Mouse (Mus musculus) heart, adult 8-10 months (tissue): ENCODE measurements around the gene Gm49368. TPM values are rescaled to one million over a fixed set of nuclear protein-coding genes. Genes with fewer than 3 reads are reported as not detected.
"Not testable (repeated sequence)": the region's sequence is repeated elsewhere in the genome, so short reads cannot be mapped to it uniquely, and the experiment has no call there.

Experiments
- DNase-seq: peaks from one replicate; pipeline ENCODE4 v3.0.0; 2022; ENCODE audit warnings: low spot score
- total RNA-seq, 4 experiments: library from RNA; stranded (reverse); gene quantifications; 2 replicates each; pipeline ENCODE4 v1.2.4; 2022

The Gm49368 gene
- total RNA-seq, result under 1 TPM in 1 of 4 experiments, not detected in 3; 0.09 TPM

DNA sequence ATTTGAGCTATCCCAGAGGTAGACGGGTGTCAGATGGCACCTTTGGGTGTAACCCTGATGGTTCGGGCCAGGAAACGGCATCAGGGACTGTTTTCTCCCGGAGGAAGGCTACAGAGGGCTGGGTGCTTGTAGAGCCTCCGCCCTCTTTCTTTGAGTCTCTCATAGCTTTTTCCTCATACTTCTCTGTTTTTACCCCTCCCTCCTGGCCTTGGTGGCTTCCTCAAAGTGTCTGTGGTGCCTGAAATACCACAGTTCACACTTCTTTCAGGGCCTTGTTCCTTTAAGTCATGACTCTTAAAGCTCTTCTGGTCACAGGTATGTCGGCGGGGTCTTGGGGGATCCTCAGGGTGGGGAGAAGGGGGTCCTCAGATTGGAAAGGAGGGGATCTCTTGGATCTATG lies at the start of gene Gm49368, which contains the start of gene Itgam:
Gene Gm49368 (plus strand): TSS at position 228 of the 400 bp plus-strand sequence.
Gene Itgam (plus strand): TSS at position 185 of the 400 bp plus-strand sequence.
- DNase-seq, result no peak

- DNase-seq, result no peak
Measured at GRCm38 (mm10) chr7:128013116-128013515, 49.4 kb upstream of the Gm49368 start.

DNA sequence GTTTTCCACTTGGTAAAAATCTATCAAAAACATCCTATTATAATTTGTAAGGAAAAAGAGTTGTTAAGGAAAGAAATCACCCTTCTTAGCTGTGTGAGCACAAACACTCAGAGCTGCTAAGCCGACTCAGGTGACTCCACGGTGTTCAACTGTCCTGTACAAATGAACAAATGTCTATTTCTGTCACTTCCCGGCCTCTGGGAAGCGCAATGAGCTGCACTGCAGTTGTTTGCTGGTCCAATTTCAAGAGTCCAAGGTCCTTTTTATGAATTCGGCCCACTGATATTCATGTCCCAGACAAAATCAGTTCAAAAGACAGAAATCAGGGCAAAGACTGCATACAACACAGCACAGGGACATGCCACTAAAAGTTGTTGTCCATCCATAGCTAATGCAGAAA lies 46.3 kb upstream of the Gm49368 start:
- not testable (repeated sequence) for DNase-seq

DNA sequence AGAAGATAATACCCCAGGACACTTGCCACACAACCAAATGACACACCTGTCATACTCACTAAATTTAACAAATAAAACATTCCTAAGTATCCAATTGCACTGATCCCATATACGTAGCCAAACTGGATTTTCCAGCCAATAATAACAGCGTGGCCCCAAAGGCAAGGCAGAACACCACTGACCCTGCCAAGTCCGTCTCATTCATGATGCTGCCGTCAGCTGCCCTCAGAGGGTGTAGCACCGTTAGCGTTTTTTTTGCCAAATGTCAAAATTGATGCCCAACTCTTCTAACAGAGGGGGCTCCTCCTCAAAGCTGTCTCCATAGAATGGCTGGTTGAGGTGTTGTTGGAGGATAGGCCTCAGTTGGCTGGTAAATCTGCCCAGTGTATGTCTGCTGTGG lies 45.8 kb upstream of the Gm49368 start:
- no peak for DNase-seq

DNA sequence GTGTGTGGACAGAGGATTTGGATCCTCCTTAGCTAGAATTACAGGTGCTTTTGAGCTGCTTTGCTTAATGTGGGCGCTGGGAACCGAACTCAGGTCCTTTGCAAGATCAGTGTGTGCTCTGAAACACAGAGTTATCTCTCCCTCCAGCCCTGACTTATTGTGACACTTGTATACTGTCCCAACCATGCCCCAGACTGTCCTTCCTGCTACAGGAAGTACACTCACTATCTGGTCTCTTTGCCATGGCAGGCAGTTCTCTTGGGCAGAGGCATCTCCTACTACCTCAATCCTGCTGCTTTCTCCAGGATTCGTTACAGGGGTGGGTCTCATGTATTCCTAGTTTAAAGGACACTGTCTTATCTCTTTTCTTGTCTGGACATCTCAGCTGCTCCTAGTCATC lies 44.2 kb upstream of the Gm49368 start:
- DNase-seq, result no peak

DNA sequence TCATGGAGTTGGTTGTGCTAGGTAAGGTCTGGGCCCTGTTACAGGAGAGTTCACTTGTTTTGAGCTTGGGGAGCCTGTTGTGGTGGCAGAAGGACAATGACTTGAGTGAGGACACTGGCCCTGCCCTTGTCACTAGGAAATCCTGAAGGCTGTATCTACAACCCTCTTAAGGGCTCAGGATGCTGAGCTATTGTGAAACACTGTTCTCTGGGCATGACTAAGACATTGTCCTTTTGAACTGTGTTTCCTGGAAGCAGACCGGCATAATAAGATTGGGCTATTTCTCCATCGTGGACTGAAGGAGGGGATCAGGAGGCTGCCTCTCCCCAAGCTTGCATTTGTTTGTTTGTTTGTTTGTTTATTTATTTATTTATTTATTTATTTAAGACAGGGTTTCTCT lies 43.3 kb upstream of the Gm49368 start:
- DNase-seq, result no peak

GRCm38 (mm10) chr7:128022974-128023373 lies 39.5 kb upstream of the Gm49368 start:
- no peak for DNase-seq

DNA sequence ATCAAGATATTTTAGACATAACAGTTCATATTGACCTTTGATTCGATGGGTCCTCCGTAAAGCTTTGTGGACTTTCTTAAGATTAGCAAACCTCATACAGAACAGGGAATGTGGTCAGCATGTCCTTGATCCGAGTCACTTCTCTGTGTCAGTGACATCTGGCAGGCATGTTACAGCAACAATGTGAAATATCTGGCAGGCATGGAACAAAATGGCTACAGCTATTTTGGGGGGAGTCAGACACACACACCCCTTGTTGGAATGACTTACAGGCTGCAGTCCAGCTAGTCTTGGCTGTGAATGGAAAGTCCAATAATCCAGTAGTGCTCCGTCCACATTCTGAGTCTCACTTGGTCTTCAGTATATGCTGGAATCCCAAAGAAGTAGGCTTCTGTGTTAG lies 38.9 kb upstream of the Gm49368 start:
- DNase-seq, result no peak

DNA sequence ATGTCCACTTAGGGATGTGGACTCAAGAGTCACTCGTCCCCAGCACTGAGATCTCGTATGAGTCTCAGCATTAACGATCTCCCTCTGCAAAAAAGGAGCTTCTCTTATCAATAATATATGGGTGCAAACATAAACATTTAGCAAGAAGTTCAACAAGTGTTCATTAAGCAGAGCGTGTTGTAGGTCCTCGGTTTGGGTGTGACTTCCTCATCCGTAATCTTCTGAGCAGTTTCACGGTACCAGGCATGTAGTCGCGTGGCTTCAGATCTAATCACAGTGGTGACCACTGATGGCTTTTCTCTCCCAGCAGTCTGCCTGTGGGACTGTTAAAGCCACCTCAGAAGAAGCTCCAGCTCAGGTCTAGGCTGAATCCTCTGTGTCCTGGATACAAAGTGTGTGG lies 38.1 kb upstream of the Gm49368 start:
- DNase-seq, result no peak

GRCm38 (mm10) chr7:128024932-128025331 lies 37.6 kb upstream of the Gm49368 start:
- DNase-seq, result no peak

- no peak for DNase-seq
Measured at GRCm38 (mm10) chr7:128025381-128025780, 37.1 kb upstream of the Gm49368 start.

DNA sequence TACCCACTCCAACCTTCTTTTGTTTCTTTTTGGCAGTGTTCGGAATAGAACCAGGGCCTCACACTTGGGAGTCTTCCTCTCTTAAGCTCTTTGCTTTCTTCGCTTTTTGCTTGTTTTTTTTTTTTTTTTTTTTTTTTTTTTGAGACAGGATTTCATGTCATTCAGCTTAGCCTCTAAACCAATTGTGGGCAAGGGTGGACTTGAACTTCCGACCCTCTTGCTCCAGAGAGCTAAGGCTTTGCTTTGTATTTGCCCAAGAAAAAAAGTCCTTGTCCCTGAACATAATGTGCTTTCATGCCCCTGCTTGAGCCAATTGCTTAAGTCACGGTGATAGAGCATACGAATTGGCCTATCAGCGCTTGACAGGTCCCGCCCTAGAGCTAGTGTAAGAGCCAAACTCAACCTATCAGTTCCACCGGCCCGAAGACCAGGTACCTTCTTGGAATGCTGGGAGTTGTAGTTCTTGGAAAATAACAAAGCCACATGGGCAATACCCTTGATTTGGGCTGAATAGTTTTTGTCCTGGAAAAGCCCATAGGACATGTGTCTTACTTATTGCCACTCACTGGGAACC lies 31.0 kb upstream of the Gm49368 start:
- no peak for DNase-seq

GRCm38 (mm10) chr7:128032290-128032988 lies 30.0 kb upstream of the Gm49368 start:
- no peak for DNase-seq

GRCm38 (mm10) chr7:128032989-128033293 lies 29.5 kb upstream of the Gm49368 start:
- DNase-seq, result no peak

GRCm38 (mm10) chr7:128033616-128034015 lies 28.9 kb upstream of the Gm49368 start:
- no peak for DNase-seq

DNA sequence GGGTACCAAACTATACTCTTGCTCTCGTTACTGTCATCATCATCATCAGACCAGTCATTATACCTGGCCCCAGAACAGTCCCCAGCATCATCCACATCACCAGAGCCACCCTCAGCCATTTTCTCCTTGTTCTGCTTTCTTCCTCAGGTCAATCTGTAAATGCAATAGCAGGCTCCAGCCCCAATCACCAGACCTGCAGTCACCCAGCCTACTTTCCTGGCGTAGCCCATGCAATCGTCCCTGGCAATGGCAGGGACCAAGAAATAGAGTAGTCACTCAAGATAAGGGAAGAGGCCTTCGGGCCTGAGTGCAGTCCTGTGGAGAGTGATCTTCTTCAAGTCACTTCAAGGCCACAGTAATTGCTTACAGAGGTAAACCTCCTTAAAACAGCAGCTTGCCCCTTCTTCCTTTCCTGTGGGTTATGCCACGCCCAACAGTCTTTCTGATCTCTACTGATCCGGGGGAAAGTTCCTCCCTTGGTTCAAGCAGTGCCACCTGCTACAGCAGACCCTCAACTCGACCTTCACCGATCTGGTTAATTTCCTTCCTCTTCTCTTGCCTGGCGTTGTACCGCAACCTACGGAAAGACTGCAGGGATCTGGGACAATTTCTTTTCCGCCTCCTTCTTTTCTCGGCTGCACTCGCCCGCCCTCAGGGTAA lies 20.2 kb upstream of the Gm49368 start:
- not testable (repeated sequence) for DNase-seq

DNA sequence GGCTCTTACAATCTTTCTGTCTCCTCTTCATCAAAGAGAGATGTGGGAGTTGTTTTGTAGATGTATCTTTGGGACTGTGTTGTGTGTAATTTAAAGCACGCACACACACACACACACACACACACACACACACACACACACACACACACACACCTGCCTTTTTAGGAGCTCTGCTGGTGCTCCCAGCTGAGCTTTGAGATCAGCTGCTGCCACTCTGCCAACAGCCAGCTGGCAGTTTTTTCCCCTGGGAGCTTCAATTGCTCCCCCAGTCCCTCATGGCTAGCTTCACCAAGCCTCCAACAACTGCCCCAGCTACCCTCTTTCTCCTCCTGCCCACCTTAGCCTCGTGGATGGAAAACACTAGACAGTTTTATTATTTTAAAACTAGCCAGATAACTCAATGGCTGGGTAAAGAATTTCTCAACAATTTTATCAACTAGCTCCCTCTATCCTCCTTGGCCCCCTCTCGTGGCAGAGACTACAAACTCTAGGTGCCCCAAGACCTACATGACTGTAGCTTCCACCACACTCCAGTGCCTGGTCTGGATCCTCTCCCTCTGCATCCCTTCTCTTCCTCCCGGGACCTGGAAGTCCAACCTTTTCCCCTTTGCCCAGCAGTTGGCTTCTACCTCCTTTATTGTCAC lies 18.2 kb upstream of the Gm49368 start:
- no peak for DNase-seq

GRCm38 (mm10) chr7:128045640-128046039 lies 16.8 kb upstream of the Gm49368 start:
- no peak for DNase-seq

DNA sequence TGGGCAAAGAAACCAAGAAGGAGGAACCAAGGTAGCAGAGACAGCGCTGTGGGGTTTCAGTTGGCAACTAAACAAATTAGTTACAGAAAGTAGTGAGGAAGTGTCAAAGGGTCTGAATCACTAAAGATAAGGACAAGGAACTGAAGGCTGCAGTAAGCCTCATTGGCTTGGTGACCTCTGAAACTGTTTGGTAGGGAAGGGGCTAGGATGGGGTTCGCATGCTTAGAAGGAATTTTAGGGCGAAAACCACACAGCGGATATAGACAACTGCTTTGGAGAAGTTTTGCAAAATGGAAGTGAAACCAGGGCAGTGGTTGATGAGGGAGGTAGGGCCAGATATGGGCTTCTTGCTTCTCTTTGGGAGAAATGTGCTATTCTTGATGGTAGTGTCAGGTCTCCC lies 13.7 kb upstream of the Gm49368 start:
- DNase-seq, result no peak

DNA sequence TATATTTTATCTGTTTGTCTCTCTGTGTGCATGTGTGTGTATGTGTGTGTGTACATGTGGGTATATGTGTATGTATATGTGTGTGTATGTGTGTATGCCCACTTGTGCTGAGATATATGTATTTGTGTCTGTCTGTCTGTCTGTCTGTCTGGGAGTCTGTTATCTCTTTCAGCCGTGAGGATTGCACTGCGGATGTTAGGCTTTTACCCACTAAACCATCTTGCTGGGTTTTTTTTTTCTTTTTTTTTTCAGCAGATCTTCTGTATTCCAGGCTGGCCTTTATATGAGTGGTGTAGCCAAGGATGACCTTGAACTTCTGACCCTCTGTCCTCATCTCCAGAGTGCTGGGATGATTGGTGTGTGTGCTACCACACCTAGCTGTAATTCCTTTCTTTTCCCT lies 13.2 kb upstream of the Gm49368 start:
- DNase-seq, result no peak

DNA sequence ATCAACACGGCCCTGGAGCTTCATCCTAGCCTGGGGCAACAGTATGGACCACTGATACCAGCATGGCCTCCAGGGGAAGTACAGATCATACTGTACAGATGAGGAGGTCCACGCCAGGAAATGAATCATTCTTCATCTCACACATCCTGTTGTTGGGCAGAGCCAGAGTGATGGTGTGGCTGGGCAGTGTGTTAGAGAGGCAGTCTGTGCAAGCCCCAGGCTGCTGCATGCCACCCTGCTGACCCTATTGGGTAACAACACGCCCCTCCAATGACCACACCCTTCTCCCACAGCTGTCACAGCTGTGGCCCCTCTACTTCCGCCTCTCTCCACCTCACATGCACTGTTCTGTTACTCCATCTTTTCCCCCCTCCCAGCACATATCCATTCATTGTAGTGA lies 11.7 kb upstream of the Gm49368 start:
- no peak for DNase-seq

GRCm38 (mm10) chr7:128053061-128053460 lies 9.4 kb upstream of the Gm49368 start:
- DNase-seq, result no peak
